Mouse (Mus musculus) neural tube, embryonic 14.5 days (tissue): ENCODE results near the gene Arhgap22. TPM values are rescaled to one million over a fixed set of nuclear protein-coding genes. Genes with fewer than 3 reads are reported as not detected.
A peak's percentile ranks its signal among the peaks of the same experiment; 100 is the strongest.

Experiments used
- ATAC-seq: fragments of 200-750 bp; cut with Nextera tagmentation; 2 replicates; pipeline ENCODE4 v1.8.0; 2017; ENCODE audit warnings: low read depth, mild to moderate bottlenecking, moderate TSS enrichment, moderate library complexity
- H3K27ac ChIP-seq: fragments of 300-500 bp; sonication (generic); 2 replicates; pipeline ENCODE4 v1.5.1; 2014; ENCODE audit warnings: low read depth, mild to moderate bottlenecking, control low read depth, low read length, moderate library complexity, mixed read lengths
- H3K27me3 ChIP-seq: fragments of 300-500 bp; sonication (generic); 2 replicates; pipeline ENCODE4 v1.6.1; 2014; ENCODE audit warnings: low read length; ENCODE audit not compliant: control insufficient read depth, insufficient read depth
- H3K36me3 ChIP-seq: fragments of 300-500 bp; sonication (generic); 2 replicates; pipeline ENCODE4 v1.6.1; 2014; ENCODE audit warnings: low read length, mixed read lengths; ENCODE audit not compliant: control insufficient read depth, insufficient read depth
- H3K4me1 ChIP-seq: fragments of 300-500 bp; sonication (generic); 2 replicates; pipeline ENCODE4 v1.6.1; 2014; ENCODE audit warnings: low read length; ENCODE audit not compliant: control insufficient read depth, insufficient read depth
- H3K4me2 ChIP-seq: fragments of 300-500 bp; sonication (generic); 2 replicates; pipeline ENCODE4 v1.6.1; 2014; ENCODE audit warnings: mild to moderate bottlenecking, low read depth, low read length, control low read depth
- H3K4me3 ChIP-seq: fragments of 300-500 bp; sonication (generic); 2 replicates; pipeline ENCODE4 v1.5.1; 2014; ENCODE audit warnings: low read depth, low read length, control low read depth, mixed read lengths
- H3K9ac ChIP-seq: fragments of 300-500 bp; sonication (generic); replicated peaks from 2 replicates; pipeline ENCODE4 v1.6.1; 2014; ENCODE audit warnings: low read depth, mild to moderate bottlenecking, control low read depth, low read length, mixed read lengths
- H3K9me3 ChIP-seq: fragments of 300-500 bp; sonication (generic); 2 replicates; pipeline ENCODE4 v1.6.1; 2016; ENCODE audit warnings: low read length; ENCODE audit not compliant: control insufficient read depth
- WGBS: fragments of 180-500 bp; shearing (Covaris S2); extraction: QIAGEN DNeasy Blood & Tissue Kit; methylation state at CpG from one replicate; pipeline ENCODE4 v1.1.7; 2014; 5-methylcytosine and 5-hydroxymethylcytosine counted together
- polyA plus RNA-seq: library from polyadenylated mRNA; unstranded; fragments of >200 nt; fragmentation: Nextera tagmentation; extraction: Ambion mirVana; gene quantifications from 2 replicates; pipeline ENCODE4 v1.2.1, GENCODE M21; 2014

Gene Arhgap22
- polyA plus RNA-seq, 1 experiment from 2014 or later: 1.5 TPM

DNA sequence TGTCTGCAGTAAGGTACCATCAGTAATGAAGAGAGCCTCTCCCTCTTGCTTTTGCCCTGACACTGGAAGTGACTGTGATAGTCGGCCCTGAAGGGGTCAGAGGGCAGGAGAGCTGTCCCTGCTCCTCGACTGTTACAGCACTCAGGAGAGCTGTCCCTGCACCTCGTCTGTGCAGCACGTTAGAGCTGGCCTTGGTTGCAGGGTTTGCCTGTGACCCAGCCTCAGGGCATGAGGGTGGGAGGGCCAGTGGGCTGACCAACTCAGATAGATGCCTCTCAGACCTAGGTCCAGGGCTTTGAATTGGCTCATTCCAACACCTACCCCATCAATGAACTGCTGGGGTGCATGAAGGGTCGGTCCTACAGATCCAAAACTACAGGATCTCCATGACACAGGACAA is 5.5 kb upstream of the Arhgap22 start:
- Histone ChIP-seq H3K9me3 (no peaks in the 10 kb centered on the region), H3K4me2 (no peak overlapping the region), H3K36me3 (no peaks in the 10 kb centered on the region), H3K4me3 (no peak overlapping the region), H3K4me1 (no peaks in the 10 kb centered on the region), H3K27me3 (no peaks in the 10 kb centered on the region), H3K27ac (no peak overlapping the region), H3K9ac (no peak overlapping the region)
- WGBS: 49% methylated on average over 5 of the region's 5 CpGs
- ATAC-seq: no peak

DNA sequence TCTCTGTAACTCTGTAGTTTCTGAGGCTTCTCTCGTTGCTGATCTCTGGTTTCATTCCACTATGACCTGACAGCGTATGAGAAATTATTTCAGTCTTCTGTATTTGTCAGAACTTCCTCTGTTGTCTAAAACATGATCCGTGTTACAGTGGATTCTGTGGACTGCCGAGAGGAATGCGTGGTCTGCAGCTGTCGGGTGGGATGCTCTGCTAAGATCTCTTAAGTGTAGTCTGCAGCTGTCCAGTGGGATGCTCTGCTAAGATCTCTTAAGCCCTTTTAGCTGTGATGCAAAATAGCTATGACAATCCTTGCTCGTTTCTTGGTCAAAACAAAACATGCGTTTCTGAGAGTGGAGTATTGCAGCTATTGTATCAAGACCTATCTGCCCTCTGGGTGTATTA is 3.0 kb upstream of the Arhgap22 start:
- no peak overlapping the region for H3K4me2 ChIP-seq
- no peaks in the 10 kb centered on the region for H3K27me3 ChIP-seq
- no peak for ATAC-seq
- H3K27ac ChIP-seq: no peak overlapping the region
- H3K36me3 ChIP-seq: no peaks in the 10 kb centered on the region
- no peaks in the 10 kb centered on the region for H3K9me3 ChIP-seq
- 0 out of 2 replicates have a peak, but pooled peaks cover 2% of the 10 kb centered on the region for H3K4me1 ChIP-seq
- WGBS: 85% methylated on average over 8 of the region's 8 CpGs
- no peak overlapping the region for H3K4me3 ChIP-seq
- no peak overlapping the region for H3K9ac ChIP-seq

DNA sequence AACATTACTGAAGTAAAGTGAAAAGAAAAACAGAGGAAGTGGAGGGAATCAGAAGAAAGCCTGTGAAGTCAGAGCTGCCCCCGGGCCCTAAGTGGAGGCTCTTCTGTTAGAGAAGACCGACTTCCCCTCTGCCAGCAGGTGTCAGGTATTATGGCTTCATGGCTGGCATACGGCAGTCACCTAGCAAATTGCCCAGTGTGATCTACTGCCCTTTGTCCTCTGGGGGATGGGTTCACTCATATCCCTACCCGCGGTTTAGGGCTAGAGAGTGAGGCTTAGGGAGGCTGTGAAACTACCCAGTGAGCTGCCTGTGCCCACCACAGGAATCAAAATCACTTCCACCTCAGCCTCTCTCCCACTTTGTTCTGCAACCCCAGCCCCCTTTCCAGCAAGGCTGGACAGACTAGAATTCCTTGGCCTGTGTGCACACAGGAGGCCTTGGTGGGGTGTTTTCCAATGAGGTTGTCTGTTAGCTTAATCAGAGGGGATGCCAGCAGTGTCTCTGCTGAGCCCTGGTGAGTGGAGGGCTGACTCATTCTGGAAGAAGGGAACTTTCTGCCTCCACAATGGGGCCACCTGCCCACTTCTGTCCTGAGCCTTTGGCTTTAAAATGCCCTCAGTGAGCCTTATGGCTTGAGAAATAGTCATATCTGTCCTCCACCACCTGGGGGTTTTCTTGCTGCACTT is 1.4 kb upstream of the Arhgap22 start:
- H3K4me1 ChIP-seq: 0 out of 2 replicates have a peak, but pooled peaks cover 2% of the 10 kb centered on the region
- no peak overlapping the region for H3K27ac ChIP-seq
- ATAC-seq: no peak
- H3K4me3 ChIP-seq: no peak overlapping the region
- no peaks in the 10 kb centered on the region for H3K27me3 ChIP-seq
- no peaks in the 10 kb centered on the region for H3K9me3 ChIP-seq
- no peaks in the 10 kb centered on the region for H3K36me3 ChIP-seq
- 55% methylated on average over 5 of the region's 5 CpGs for WGBS
- H3K9ac ChIP-seq: no peak overlapping the region
- H3K4me2 ChIP-seq: no peak overlapping the region

DNA sequence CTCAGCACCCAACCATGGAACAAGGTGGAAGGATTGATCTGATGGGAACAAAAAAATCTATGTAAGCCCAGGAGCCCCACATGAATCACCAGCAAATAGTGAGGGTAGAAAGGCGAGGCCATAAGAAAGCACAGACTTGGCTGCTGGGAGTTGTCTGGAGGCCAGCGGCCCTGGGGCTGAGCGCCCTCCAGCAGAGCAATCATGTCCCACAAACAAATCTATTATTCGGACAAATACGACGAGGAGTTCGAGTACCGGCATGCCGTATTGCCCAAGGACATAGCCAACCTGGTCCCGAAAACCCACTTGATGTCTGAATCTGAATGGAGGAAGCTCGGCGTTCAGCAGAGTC is 892 bp upstream of the Arhgap22 start:
- Histone ChIP-seq H3K36me3 (no peaks in the 10 kb centered on the region), H3K4me1 (0 out of 2 replicates have a peak, but pooled peaks cover 2% of the 10 kb centered on the region), H3K4me3 (no peak overlapping the region), H3K27ac (no peak overlapping the region), H3K4me2 (no peak overlapping the region), H3K9me3 (no peaks in the 10 kb centered on the region), H3K9ac (no peak overlapping the region), H3K27me3 (no peaks in the 10 kb centered on the region)
- WGBS: 88% methylated on average over 12 of the region's 12 CpGs
- ATAC-seq: no peak

DNA sequence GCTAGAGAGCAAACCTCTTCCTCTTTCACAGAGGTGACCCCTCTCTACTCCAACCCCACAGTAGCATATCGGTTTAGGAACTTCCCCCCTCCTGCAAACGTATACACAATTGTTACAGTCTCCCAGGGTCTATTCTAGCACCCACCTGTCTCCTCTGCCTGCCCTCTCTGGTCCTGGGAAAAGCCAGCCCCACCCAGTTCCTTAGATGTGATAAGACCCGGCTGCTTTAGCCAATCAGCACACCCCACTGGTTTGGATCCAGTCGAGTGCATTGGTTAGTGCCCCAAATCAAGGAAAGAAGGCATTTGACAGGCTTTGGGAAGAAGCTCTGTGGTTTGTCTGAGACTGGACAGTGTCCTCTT is 922 bp downstream of the Arhgap22 start:
- H3K4me2 ChIP-seq: no peak overlapping the region
- ATAC-seq: peak; percentile 10; the same call in 1 of the 2 replicates
- WGBS: 29% methylated on average over 4 of the region's 4 CpGs
- no peak overlapping the region for H3K9ac ChIP-seq
- no peaks in the 10 kb centered on the region for H3K36me3 ChIP-seq
- no peaks in the 10 kb centered on the region for H3K9me3 ChIP-seq
- no peaks in the 10 kb centered on the region for H3K27me3 ChIP-seq
- H3K27ac ChIP-seq: no peak overlapping the region
- no peak overlapping the region for H3K4me3 ChIP-seq
- H3K4me1 ChIP-seq: 0 out of 2 replicates have a peak, but pooled peaks cover 2% of the 10 kb centered on the region

DNA sequence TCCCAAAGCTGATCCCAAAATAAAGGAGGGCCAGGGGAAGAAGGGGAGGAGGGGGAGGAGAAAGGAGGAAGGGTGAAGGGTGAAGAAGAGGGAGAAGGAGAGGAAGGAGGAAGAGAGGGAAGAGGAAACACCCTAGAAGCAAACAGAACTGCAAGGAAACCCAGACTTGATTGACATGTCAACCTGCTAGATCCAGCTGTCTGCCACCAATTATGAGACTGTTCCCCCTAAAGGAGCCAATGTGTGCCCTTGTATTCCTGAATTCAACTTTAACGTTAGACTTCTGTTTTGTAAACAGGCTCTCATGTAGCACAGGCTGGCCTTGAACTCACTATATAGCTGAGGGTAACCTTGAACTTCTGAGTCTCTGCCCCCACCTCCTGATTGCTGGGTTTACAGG is 1.3 kb downstream of the Arhgap22 start:
- Histone ChIP-seq H3K4me3 (no peak overlapping the region), H3K36me3 (no peaks in the 10 kb centered on the region), H3K4me2 (no peak overlapping the region), H3K9me3 (no peaks in the 10 kb centered on the region), H3K27me3 (no peaks in the 10 kb centered on the region), H3K27ac (no peak overlapping the region), H3K4me1 (0 out of 2 replicates have a peak, but pooled peaks cover 2% of the 10 kb centered on the region), H3K9ac (no peak overlapping the region)
- no peak for ATAC-seq
- WGBS: 77% methylated on average over 1 of the region's 1 CpGs

DNA sequence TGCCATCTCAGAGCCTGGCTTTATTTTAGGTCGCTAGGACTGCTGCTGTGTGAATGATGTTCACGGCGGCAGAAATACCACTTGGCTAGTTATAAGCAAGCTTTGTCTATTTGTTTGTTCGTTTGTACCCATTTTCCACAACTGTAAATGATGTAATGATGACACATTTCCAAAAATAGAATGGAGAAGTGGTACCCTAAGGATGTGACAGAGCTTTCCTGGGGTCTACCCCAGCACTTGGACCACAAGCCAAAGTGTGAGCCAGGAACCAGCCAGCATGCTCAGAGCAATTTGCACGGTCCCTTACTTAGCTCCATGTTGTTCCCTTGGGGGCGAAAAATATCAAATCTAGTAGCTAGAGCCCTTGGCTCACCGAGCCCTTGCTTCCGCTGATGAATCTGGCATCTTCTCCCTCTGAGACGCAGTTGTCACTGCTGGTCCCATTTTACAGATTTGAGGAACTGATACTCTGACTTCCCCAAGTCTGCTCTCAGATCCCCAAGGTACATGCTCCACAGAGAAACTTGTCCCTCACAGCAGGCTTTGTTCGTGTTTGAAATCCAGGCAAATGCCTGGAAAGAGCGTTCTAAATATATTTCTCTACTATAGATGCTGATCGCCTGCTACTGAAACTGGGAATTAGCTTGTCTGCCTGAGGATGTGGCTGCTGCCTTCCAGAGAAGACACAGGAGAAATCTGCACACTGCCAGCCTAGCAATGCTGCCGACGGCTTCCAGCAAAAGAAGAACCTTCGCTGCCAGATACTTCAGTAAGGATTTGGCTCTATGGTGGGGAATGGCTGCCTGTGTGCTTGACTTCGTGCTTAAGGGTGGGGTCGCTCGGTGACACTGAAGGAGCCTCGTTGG is 2.8 kb downstream of the Arhgap22 start:
- Histone ChIP-seq H3K9me3 (no peaks in the 10 kb centered on the region), H3K27ac (no peak overlapping the region), H3K27me3 (no peaks in the 10 kb centered on the region), H3K4me1 (0 out of 2 replicates have a peak, but pooled peaks cover 2% of the 10 kb centered on the region), H3K4me3 (no peak overlapping the region), H3K4me2 (no peak overlapping the region), H3K9ac (no peak overlapping the region), H3K36me3 (no peaks in the 10 kb centered on the region)
- 87% methylated on average over 19 of the region's 19 CpGs for WGBS
- no peak for ATAC-seq

DNA sequence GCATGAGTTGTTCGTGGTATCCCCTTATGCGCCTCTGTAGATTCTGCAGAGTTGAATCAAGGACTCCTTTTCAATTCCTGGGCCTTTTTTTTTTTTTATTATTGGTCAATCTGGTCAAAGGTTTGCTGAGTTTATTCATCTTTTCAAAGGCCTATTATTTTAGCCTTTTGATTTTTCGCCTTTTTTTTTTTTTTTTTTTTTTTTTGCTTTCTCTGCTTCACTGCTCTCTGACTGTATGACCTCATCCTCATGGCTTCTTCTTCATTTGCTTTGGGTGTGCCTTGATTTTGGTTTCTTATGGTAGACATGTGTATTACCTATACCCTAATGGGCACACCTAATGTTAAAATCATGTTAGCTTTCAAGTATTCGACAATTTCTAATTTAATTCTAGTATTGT is 11.4 kb downstream of the Arhgap22 start:
- Histone ChIP-seq H3K9ac (no peak overlapping the region), H3K4me3 (no peak overlapping the region), H3K9me3 (no peaks in the 10 kb centered on the region), H3K27me3 (no peaks in the 10 kb centered on the region), H3K27ac (no peak overlapping the region), H3K4me2 (no peak overlapping the region), H3K4me1 (no peaks in the 10 kb centered on the region), H3K36me3 (no peaks in the 10 kb centered on the region)
- ATAC-seq: no peak
- 89% methylated on average over 4 of the region's 4 CpGs for WGBS

DNA sequence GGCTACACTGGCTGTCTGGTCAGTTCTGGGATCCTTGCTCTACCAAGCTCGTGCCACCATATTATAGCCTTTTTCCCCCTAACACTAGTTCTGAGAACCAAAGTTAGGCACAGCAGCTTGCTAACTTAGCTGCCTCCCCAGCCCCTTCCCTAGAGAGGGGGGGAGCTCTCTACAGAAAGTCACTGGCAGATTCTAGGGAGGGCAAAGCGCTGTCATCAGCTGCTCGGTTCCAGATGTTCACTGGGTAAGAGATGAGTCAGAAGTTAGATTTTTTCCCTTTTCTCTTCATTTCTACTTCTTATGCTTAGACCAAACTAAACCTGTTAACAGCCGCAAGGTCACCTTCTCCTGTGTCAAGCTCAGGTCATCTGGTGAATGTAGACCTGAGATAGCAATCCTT is 16.8 kb downstream of the Arhgap22 start:
- 87% methylated on average over 4 of the region's 4 CpGs for WGBS
- no peak for ATAC-seq
- H3K4me2 ChIP-seq: no peak overlapping the region
- no peak overlapping the region for H3K27ac ChIP-seq
- H3K9ac ChIP-seq: no peak overlapping the region
- no peaks in the 10 kb centered on the region for H3K27me3 ChIP-seq
- no peaks in the 10 kb centered on the region for H3K9me3 ChIP-seq
- H3K36me3 ChIP-seq: no peaks in the 10 kb centered on the region
- no peaks in the 10 kb centered on the region for H3K4me1 ChIP-seq
- no peak overlapping the region for H3K4me3 ChIP-seq
